Mouse (Mus musculus) CH12.LX (cell line): Measurements from ENCODE around the gene Arhgef28. TPM values are rescaled to one million over a fixed set of nuclear protein-coding genes. Genes with fewer than 3 reads are reported as not detected.

Experiments
- DNase-seq: peaks from one replicate; pipeline ENCODE4 v3.0.0-alpha.2; 2013; ENCODE audit errors: extremely low read depth
- H3K27ac ChIP-seq: 2 replicates; pipeline ENCODE4 v1.5.1; 2012; ENCODE audit warnings: low read depth, mild to moderate bottlenecking, control low read depth, moderate library complexity; ENCODE audit not compliant: insufficient read depth
- H3K27me3 ChIP-seq: replicated peaks from 2 replicates; pipeline ENCODE3; 2012; ENCODE audit warnings: inconsistent platforms
- H3K36me3 ChIP-seq, 2 experiments: replicated peaks in 1 of 2; 2 replicates each; pipeline versions ENCODE3 to v1.6.1; 2012; ENCODE audit warnings: inconsistent platforms in 1 of 2, low read length in 1 of 2, mild to moderate bottlenecking in 1 of 2, mixed read lengths in 1 of 2, moderate library complexity in 1 of 2; ENCODE audit not compliant: control insufficient read depth in 1 of 2, insufficient read depth in 1 of 2
- H3K4me1 ChIP-seq, 2 experiments: 2 replicates each; pipeline ENCODE4 v1.6.1; 2012; ENCODE audit warnings: inconsistent platforms in 1 of 2, moderate library complexity in 1 of 2; ENCODE audit not compliant: insufficient read depth in 2 of 2, control insufficient read depth in 1 of 2
- H3K4me2 ChIP-seq: 2 replicates; pipeline ENCODE4 v1.6.1; 2012; ENCODE audit warnings: low read depth, mild to moderate bottlenecking, control low read depth; ENCODE audit not compliant: poor library complexity, insufficient read depth, severe bottlenecking
- H3K4me3 ChIP-seq, 3 experiments: fragments of 150-350 bp in 1 of 3; sonication (generic) in 1 of 3; replicated peaks in 1 of 3; 2 replicates each; pipeline versions ENCODE3 to v1.5.1; 2011 to 2012; ENCODE audit warnings: low read depth in 2 of 3, low read length in 2 of 3, mild to moderate bottlenecking in 2 of 3, moderate library complexity in 2 of 3, control low read depth in 1 of 3, improper control_type of control experiment in 1 of 3, inconsistent platforms in 1 of 3, mixed read lengths in 1 of 3; ENCODE audit not compliant: poor library complexity in 1 of 3
- H3K79me2 ChIP-seq: replicated peaks from 2 replicates; pipeline ENCODE4 v1.6.1; 2012; ENCODE audit warnings: mild to moderate bottlenecking, moderate library complexity; ENCODE audit not compliant: control insufficient read depth, poor library complexity, insufficient read depth, severe bottlenecking; ENCODE audit errors: extremely low read depth
- H3K9ac ChIP-seq: 2 replicates; pipeline ENCODE4 v1.6.1; 2012; ENCODE audit warnings: low read depth, mild to moderate bottlenecking, control low read depth, moderate library complexity; ENCODE audit not compliant: insufficient read depth
- H3K9me3 ChIP-seq: replicated peaks from 2 replicates; pipeline ENCODE3; 2012; ENCODE audit warnings: low read length, inconsistent platforms, mixed read lengths
- BHLHE40 ChIP-seq: IDR thresholded peaks from 2 replicates; pipeline ENCODE4 v1.6.1; 2011; ENCODE audit warnings: mild to moderate bottlenecking, low read depth, low read length, improper control_type of control experiment
- CHD1 ChIP-seq: IDR thresholded peaks from 2 replicates; pipeline ENCODE4 v1.6.1; 2012; ENCODE audit warnings: low read depth, low read length, improper control_type of control experiment, inconsistent platforms
- ELF1 ChIP-seq: IDR thresholded peaks from 2 replicates; pipeline ENCODE4 v1.6.1; 2014; ENCODE audit warnings: low read depth, mild to moderate bottlenecking, inconsistent platforms, low read length, improper control_type of control experiment
- EP300 ChIP-seq: IDR thresholded peaks from 2 replicates; pipeline ENCODE4 v1.6.1; 2011; ENCODE audit warnings: low read length, improper control_type of control experiment
- ETS1 ChIP-seq: conservative IDR thresholded peaks from 2 replicates; pipeline ENCODE4 v1.6.1; 2012; ENCODE audit warnings: low read depth, mild to moderate bottlenecking, inconsistent platforms, low read length, improper control_type of control experiment, moderate library complexity
- GABPA ChIP-seq: IDR thresholded peaks from 2 replicates; pipeline ENCODE4 v1.6.1; 2012; ENCODE audit warnings: low read depth, low read length, improper control_type of control experiment, inconsistent platforms; ENCODE audit not compliant: insufficient replicate concordance
- HCFC1 ChIP-seq: IDR thresholded peaks from 2 replicates; pipeline ENCODE4 v1.6.1; 2012; ENCODE audit warnings: low read depth, mild to moderate bottlenecking, inconsistent platforms, low read length, improper control_type of control experiment
- JUN ChIP-seq: IDR thresholded peaks from 2 replicates; pipeline ENCODE4 v1.6.1; 2011; ENCODE audit warnings: low read depth, mild to moderate bottlenecking, low read length, improper control_type of control experiment, moderate library complexity; ENCODE audit not compliant: insufficient read depth
- JUND ChIP-seq: conservative IDR thresholded peaks from 2 replicates; pipeline ENCODE4 v1.6.1; 2011; ENCODE audit warnings: low read depth, low read length, improper control_type of control experiment
- MAZ ChIP-seq: IDR thresholded peaks from 2 replicates; pipeline ENCODE4 v1.6.1; 2012; ENCODE audit warnings: low read depth, mild to moderate bottlenecking, inconsistent platforms, low read length, improper control_type of control experiment, moderate library complexity
- MYC ChIP-seq: IDR thresholded peaks from 2 replicates; pipeline ENCODE4 v1.6.1; 2011; ENCODE audit warnings: low read depth, mild to moderate bottlenecking, improper control_type of control experiment, low read length
- PAX5 ChIP-seq: IDR thresholded peaks from 2 replicates; pipeline ENCODE4 v1.6.1; 2012; ENCODE audit warnings: low read length, inconsistent platforms, mixed read lengths
- POLR2A ChIP-seq: IDR thresholded peaks from 2 replicates; pipeline ENCODE4 v1.6.1; 2011; ENCODE audit warnings: low read depth, mild to moderate bottlenecking, improper control_type of control experiment, low read length
- SIN3A ChIP-seq: IDR thresholded peaks from 2 replicates; pipeline ENCODE4 v1.6.1; 2012; ENCODE audit warnings: low read length, improper control_type of control experiment, inconsistent platforms
- SMC3 ChIP-seq: IDR thresholded peaks from 2 replicates; pipeline ENCODE4 v1.6.1; 2011; ENCODE audit warnings: low read depth, low read length, improper control_type of control experiment
- TCF12 ChIP-seq: IDR thresholded peaks from 2 replicates; pipeline ENCODE4 v1.6.1; 2014; ENCODE audit warnings: low read depth, mild to moderate bottlenecking, inconsistent platforms, low read length, improper control_type of control experiment
- USF2 ChIP-seq: conservative IDR thresholded peaks from 2 replicates; pipeline ENCODE4 v1.6.1; 2011; ENCODE audit warnings: low read depth, low read length, improper control_type of control experiment
- dilution Hi-C: fragments of 300-500 bp; cut with MboI; formaldehyde crosslinking; loops from 2 replicates; pipeline ENCODE4 v1.14.3; 2020; ENCODE audit warnings: low sequenced_read_pairs; ENCODE audit not compliant: extremely low pct_unique_long_range_greater_than_20kb, extremely low pct_ligation_motif_present
- in situ Hi-C: fragments of 300-500 bp; cut with MboI; formaldehyde crosslinking; loops from 3 replicates; pipeline ENCODE4 v1.14.3; 2019; ENCODE audit warnings: low sequenced_read_pairs, low pct_ligation_motif_present, low pct_unique_long_range_greater_than_20kb, mixed read lengths
- polyA plus RNA-seq: library from polyadenylated mRNA; unstranded; fragments of >175 nt; gene quantifications from 2 replicates; pipeline ENCODE4 v1.2.1, GENCODE M21; 2012; ENCODE audit warnings: low read depth; ENCODE audit not compliant: insufficient read length
- total RNA-seq, 2 experiments: library from RNA; depleted of rRNA; stranded (reverse); fragments of 300-350 nt in 1 of 2; fragments of >200 nt in 1 of 2; gene quantifications; 2 replicates each; pipeline ENCODE4 v1.2.3; 2012 to 2014

Gene Arhgef28
- total and polyA plus RNA-seq, 3 experiments: 0.07 to 0.24 (median 0.08) TPM

DNA sequence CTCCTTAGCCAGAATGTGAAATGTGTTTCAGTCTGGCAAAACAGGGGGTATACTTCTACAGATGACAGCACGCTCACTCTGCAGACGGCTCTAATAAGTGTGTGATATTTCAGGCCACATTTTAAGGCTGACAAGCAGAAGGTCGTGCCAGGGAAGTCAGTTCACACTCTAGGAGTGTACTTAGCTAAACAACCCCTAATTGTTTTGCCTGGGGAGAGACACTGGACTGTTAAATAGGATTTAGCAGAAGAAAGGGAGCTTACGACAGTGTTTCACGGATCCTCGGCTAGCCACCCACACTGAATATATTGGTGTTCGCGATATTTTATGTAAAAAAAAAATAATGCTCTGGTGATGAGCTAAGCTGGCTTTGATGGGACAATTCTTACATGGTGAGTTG is 286.6 kb downstream of the Arhgef28 start:
- in situ Hi-C loops: no loop called here
- Histone ChIP-seq H3K4me1 (0 out of 4 replicates have a peak, but pooled peaks cover 0 to 2% of the 10 kb centered on the region in 2 experiments), H3K4me2 (no peak overlapping the region), H3K9me3 (no peaks in the 10 kb centered on the region), H3K27me3 (no peaks in the 10 kb centered on the region), H3K36me3 (no peaks in the 10 kb centered on the region), H3K9ac (no peak overlapping the region), H3K27ac (no peak overlapping the region)
- DNase-seq: no peak
- TF ChIP-seq MAZ (no peak), ETS1 (no peak), JUND (no peak), POLR2A (no peak), MYC (no peak), CHD1 (no peak), EP300 (no peak), SIN3A (no peak), GABPA (no peak), PAX5 (no peak), BHLHE40 (no peak), SMC3 (no peak), TCF12 (no peak)
- TF ChIP-seq, all 38 proteins: peak for 0
- Histone ChIP-seq H3K4me3 (no peak overlapping the region), H3K79me2 (no peaks in the 10 kb centered on the region)
- dilution Hi-C loops: no loop called here

DNA sequence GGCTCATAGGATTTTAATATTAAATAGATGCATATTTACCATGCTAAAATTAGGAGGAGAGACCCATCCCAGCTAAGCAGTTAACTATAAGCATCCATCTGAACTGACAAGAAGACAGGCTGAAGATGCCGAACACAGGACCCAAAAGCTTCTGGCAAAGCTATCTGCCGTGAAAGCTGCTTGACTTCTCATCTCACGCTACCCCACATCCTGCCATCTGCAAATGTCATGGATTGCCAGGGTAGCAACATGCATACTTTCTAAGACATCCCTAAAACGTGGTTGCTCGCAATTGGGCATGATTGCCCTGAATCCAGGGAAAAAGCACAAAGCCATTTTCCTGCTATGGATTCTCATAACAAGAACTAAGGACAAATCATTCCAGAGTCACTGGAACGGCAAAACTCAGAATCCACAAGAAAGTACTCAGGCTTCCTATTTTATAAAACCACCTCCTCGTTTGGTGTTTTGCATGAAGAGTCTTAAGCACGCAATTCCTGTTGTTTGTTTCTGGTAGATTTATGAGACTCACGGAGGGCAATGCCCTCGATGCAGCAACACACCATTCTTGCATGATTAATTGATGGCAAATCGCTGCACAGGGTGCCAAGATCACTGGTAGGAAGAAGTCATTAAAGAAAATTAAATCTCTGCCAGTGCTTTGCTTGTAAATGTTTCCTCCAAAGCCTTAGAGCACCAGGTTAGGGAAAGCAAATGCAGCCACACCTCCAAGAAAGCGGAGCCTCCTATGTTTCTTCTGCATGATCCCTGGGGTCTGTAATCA is 287.9 kb downstream of the Arhgef28 start:
- H3K4me2 ChIP-seq: no peak overlapping the region
- dilution Hi-C loops: no loop called here
- no peak for DNase-seq
- no peak overlapping the region for H3K27ac ChIP-seq
- no peaks in the 10 kb centered on the region for H3K36me3 ChIP-seq
- H3K9ac ChIP-seq: no peak overlapping the region
- H3K9me3 ChIP-seq: peaks cover under 1% of the 10 kb centered on the region
- no peak overlapping the region for H3K4me3 ChIP-seq
- TF ChIP-seq JUN (no peak), MYC (no peak), ELF1 (no peak), TCF12 (no peak), HCFC1 (no peak), USF2 (no peak)
- TF ChIP-seq, all 38 proteins: peak for 0
- Histone ChIP-seq H3K4me1 (0 out of 4 replicates have a peak, but pooled peaks cover 0 to 2% of the 10 kb centered on the region in 2 experiments), H3K79me2 (no peaks in the 10 kb centered on the region), H3K27me3 (no peaks in the 10 kb centered on the region)
- in situ Hi-C loops: no loop called here
